Mouse (Mus musculus): ENCODE results near the gene Exoc8. TPM values are rescaled to one million over a fixed set of nuclear protein-coding genes. Genes with fewer than 3 reads are reported as not detected.

Exoc8 gene
- total RNA-seq (2014; fragmentation: Nextera tagmentation) (10.5 and 12.0 TPM in 2 replicates), total RNA-seq (2017) (11.8 and 14.8 TPM in 2 replicates)

DNA sequence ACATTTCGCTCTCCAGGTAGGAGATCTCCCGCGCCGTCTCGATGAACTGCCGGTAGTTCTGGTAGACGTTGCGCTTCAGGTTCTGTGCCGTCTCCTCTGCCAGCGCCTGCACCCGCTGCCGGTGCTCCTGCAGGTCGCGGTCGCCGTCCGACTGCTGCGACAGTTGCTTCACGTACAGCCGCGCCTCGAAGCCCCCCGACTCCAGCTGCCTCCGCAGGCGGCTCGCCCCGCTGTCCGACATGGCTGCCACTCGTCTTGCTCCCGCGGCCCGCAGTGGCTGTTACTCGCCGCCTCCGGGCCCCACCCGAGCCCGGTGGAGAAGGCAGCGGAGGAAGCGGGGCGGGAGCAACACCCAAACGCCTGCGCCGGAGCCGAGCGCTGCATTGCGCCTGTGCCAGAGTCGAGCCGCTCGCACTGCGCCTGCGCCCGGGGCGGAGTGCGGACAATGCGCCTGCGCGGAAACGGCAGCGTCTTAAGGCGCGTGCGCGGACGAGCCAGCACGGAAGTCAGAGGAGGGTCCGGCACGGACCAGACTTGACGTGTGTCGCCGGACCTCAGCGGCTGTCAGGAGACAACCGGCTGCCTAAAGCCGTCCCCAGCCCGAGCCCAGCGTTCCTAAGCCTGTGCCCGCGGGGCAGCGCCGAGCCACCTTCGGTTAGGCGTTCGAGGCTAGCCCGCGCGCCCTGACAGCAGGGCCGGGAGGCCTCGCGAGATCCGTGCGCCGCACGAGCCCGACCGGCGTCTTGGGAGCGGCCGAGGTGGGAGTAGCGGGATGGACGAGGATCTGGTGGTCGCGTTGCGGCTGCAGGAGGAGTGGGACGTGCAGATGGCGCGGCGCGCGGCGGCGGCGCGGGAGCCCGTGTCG is at the start of gene Exoc8, which contains the start of gene Sprtn:
TSS of gene Exoc8 (minus strand) at position 320 of the 865 bp plus-strand sequence.
TSS of gene Sprtn (plus strand) at position 501 of the 865 bp plus-strand sequence.
- peak; percentile 77 for ATAC-seq (replicated peaks; ENCODE audit: low FRiP score, low TSS enrichment, poor library complexity, severe bottlenecking)

DNA sequence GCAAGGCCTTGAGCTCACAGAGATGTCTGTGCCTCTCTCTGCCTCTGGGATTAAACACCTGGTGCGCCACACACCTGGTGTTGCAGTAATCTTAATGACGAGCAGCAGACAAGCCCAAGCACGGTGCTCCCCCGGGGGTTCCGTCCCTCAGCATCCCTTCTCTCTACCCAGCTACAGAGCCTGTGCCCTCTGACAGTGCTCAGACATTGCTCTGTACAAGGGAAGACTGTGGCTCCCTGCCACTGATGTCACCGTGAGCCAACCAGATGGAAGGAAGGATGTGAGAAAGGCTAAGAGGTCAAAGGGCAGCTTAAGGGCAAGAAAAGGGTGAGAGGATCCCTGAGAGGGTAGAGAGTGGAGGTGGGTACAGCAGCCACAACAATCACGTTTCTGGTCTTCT is 46.9 kb upstream of the Exoc8 start:
- ATAC-seq (replicated peaks; ENCODE audit: low FRiP score, low TSS enrichment, poor library complexity, severe bottlenecking) = no peak

DNA sequence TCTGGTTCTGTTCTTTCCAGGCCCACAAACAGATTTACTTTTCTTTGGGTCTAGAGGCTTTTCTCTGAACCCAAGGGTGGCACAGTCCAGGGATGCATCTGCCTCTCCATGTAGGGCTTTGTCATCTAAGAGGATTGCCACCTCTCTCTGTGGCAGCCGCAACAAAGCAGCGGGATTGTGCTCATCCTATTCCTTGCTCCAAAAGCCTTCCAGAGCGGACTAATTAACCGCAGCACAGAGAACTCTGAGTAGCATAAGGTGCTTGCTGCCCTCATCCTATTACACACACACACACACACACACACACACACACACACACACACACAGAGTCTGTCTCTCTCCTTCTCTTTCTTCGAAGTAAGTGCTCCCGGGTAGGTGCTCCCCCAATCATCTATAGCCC is 46.3 kb upstream of the Exoc8 start:
- ATAC-seq (replicated peaks; ENCODE audit: low FRiP score, low TSS enrichment, poor library complexity, severe bottlenecking) = no peak

DNA sequence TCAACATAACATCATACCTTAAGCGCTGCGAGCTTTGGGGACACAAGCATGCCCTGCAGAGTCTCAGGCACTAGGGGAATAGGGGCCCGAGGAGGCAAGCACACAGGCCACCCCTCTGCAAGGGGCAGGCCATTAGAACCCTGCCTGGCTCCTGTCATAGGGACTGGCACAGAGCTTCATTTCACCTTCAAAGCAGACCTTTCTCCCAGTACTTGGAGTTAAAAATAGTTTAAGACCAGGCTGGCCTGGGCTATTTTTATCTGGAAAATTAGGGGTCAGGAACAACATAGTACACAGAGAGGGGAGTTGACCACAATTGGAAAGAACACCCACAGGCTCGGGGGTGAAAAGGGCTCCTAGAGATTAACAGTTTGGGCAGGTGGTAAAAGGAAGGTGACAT is 39.8 kb upstream of the Exoc8 start:
- ATAC-seq (replicated peaks; ENCODE audit: low FRiP score, low TSS enrichment, poor library complexity, severe bottlenecking) = no peak

DNA sequence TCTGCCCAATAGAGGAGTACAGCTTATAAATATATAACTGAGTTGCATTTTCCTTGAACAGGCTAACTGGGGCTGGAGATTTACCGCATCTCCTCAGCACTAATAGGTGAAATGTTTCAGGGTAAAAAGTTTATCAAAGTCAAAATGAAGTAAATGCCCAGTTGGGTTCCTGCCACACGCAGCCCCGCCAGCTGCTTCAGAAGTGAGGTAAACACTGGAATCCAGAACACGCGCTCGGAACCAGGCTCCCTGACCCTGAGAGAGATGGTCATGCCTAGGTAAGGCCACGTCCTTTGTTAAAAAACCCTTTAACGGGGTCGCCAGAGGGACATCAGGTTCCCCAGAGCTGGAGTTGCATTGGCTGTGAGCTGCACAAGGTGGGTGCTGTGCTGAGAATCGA is 39.2 kb upstream of the Exoc8 start:
- ATAC-seq (replicated peaks; ENCODE audit: low FRiP score, low TSS enrichment, poor library complexity, severe bottlenecking) = no peak

DNA sequence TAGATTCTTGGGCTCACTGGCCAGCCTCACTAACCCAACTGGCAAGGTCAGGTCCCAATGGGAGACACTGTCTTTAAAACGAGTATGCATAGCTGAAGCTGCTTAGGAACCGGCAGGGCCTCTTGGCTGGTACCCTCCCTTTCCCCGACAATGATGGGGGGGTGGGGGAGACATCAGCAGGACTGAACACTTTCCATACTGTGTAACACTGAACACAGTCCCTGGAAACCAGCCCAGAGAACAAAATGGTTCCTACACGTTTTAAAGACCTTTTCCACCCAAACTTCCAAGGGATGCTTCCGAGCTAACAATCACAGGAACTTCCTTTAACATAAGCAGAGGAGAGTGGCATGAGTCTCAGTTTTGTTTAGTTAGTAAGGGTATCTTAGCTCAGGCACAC is 37.6 kb upstream of the Exoc8 start:
- ATAC-seq (replicated peaks; ENCODE audit: low FRiP score, low TSS enrichment, poor library complexity, severe bottlenecking) = no peak

DNA sequence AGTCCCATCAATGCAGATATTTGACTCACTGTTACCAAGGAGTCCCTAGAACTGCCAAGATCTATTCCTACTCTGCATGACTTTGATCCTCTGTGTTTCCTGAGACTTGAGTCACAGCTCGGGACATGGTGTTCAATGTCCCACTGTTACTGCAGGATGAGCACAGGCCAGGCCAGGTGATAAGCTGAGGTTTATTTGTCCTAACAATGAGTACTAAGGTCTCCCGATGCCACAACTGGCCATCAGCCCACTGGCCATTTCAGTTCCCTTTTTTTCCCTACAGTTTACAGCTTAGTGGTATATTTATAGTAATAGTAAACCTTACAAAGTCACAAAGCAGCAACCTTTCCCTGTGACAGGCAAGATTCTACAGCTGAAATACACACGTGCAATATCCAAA is 34.9 kb upstream of the Exoc8 start:
- no peak for ATAC-seq (replicated peaks; ENCODE audit: low FRiP score, low TSS enrichment, poor library complexity, severe bottlenecking)

DNA sequence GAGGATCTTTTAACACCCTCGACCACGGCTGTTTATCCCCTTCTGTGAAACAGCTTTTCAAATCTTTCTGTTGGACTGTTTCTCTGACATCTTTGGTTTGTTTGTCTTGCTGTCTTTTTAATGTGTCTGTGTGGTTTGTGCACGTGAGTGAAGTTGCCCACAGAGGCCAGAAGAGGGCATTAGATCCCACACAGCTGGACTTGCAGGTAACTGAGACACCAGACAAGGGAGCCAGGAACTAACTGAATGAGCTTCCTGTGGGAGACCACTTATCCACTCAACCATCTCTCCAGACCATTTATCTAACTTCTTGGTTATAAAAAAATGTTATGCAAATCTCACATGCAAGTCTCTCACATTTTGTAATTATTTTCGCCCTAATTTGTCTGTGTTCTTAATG is 33.1 kb upstream of the Exoc8 start:
- ATAC-seq (replicated peaks; ENCODE audit: low FRiP score, low TSS enrichment, poor library complexity, severe bottlenecking) = no peak

DNA sequence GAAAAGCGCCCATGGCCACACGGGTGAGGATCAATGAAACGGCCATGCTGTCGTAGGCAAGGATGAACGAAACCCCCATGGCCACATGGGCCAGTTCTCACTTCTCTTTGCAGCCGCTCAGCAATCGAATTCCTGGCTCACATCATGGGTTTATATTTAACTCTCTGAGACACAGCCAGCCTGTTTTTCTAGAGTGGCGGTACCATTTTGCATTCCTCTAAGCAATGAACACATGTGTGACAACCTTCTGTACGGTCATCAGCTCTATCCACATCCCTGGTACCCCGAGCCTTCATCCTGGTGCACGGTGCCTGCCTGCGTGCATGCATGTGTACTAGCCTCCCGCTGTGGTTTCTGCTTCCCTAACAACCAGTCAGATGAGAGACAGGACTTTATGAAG is 32.6 kb upstream of the Exoc8 start:
- ATAC-seq (replicated peaks; ENCODE audit: low FRiP score, low TSS enrichment, poor library complexity, severe bottlenecking) = no peak

DNA sequence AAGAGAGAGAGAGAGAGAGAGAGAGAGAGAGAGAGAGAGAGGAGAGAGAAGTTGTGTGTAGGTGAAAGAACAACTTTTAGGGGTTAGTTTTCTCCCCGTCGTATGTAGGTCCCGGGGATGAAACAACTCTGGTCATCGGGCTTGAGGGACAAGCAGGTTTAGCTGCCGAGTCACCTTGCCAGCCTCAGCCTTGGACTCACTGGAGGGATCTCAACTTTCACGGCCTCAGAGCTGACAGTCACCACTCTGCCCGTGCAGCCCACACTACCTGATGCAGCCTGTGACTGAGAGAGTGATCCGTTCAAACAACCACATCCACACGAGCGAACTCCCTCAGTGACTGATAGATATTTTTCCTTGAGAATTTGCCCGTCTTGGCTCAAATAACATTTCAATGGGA is 31.5 kb upstream of the Exoc8 start:
- no peak for ATAC-seq (replicated peaks; ENCODE audit: low FRiP score, low TSS enrichment, poor library complexity, severe bottlenecking)

DNA sequence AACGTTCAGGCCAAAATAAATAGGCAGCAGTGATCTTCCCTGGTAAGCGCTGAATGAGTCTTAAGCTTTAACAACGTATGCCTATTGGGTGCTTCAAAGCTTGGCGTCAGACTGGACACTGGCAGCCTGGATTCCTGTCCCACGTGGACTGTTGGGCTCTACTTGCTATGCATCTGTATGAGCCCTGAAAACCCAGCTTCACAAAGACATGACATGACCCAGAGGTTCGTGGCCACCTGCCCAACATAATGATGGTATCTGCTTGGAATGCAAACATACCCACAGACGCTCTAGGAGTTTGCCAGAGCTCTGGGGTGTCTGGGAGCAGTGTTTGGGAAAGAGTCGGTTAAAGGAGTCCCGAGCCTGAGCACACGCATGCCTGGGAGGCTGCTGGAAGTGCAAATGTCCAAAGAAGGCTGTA is 28.9 kb upstream of the Exoc8 start:
- no peak for ATAC-seq (replicated peaks; ENCODE audit: low FRiP score, low TSS enrichment, poor library complexity, severe bottlenecking)

DNA sequence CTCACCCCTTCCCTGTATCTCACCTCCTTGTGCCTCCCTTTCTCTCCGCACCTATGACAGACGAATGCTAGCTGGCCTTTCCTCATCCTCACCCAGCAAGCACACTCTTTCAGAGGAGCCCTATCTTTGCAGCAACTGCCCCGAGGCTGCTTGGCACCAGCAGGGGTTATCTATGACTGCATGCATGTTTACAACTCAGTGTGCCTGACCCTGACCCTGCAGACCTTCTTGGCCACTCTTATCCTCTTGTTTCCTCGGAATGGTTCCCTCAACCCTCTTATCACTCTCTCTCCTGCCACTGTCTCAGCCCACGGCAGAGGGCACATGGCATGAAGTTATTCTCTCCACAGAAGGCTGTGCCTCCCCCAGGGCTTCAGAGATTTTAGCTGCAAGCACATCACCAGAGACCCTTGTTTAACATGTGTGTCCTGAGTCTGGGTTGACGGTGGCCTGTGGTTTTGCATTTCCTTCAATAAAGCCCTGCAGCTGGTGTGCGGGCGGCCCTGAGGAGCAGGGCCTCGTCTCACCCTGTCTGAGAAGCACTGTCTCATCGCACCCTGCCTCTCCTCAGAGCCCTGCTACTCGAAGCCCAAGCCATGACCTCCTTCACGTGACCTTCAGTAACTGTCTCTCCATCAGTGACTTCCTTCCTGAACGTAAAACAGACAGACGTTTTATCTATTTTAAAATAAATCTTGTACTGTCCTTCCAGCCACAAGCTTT is 28.2 kb upstream of the Exoc8 start:
- peak; percentile 89 for ATAC-seq (replicated peaks; ENCODE audit: low FRiP score, low TSS enrichment, poor library complexity, severe bottlenecking)

DNA sequence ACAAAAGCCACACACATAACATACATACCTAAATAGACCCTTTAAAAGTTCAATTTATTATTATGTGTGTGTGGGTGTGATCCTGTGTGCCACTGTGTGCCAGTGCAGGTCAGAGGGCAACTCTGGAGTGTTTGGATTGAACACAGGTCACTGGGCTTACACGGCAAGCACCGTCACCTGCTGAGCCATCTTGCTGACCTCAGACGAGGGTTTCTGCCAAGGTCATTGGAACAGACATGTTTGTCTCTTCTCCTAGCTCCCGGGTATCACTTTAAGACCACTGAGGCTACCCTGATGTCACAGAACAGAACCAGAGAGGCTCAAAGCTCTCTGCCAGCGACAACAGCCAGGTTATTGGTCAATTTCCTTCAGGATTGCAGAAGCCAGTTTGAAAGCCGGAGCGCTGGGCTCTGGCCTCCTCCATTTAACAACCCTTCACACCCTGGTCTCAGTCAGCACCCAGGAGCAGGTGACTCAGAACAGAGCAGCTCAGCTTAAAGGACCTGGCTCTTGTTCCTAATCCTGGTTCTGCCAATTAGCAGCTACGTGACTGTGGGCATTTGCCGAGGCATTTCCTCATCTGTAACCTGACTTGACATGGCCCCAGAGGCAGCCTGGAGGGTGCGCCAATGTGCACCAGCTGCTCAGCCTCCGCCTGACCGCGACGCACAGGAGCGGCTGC is 26.6 kb upstream of the Exoc8 start:
- ATAC-seq (replicated peaks; ENCODE audit: low FRiP score, low TSS enrichment, poor library complexity, severe bottlenecking) = no peak

DNA sequence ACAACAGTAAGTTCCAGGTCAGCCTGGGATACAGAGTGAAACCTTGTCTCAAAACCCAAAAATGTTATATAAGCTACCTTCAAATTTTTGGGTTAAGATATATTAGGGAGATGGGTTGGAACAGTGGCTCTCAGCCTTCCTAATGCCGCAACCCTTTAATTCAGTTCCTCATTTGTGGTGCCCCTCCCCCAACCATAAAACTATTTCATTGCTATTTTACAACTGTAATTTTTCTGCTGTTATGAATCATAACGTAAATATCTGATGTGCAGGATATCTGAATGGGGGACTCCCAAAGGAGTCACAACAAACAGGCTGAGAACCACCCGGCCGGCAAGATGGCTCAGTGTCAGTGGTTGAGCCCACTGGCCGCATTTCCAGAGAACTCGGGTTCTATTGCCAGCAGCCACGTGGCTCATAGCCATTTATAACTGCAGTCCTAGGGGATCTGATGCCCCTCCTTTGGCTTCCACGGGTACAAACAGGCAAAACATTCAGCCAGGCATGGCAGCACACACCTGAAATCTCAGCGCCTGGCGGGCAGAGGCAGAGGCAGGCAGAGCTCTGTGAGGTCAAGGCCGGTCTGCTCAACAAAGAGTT is 25.1 kb upstream of the Exoc8 start:
- no peak for ATAC-seq (replicated peaks; ENCODE audit: low FRiP score, low TSS enrichment, poor library complexity, severe bottlenecking)

DNA sequence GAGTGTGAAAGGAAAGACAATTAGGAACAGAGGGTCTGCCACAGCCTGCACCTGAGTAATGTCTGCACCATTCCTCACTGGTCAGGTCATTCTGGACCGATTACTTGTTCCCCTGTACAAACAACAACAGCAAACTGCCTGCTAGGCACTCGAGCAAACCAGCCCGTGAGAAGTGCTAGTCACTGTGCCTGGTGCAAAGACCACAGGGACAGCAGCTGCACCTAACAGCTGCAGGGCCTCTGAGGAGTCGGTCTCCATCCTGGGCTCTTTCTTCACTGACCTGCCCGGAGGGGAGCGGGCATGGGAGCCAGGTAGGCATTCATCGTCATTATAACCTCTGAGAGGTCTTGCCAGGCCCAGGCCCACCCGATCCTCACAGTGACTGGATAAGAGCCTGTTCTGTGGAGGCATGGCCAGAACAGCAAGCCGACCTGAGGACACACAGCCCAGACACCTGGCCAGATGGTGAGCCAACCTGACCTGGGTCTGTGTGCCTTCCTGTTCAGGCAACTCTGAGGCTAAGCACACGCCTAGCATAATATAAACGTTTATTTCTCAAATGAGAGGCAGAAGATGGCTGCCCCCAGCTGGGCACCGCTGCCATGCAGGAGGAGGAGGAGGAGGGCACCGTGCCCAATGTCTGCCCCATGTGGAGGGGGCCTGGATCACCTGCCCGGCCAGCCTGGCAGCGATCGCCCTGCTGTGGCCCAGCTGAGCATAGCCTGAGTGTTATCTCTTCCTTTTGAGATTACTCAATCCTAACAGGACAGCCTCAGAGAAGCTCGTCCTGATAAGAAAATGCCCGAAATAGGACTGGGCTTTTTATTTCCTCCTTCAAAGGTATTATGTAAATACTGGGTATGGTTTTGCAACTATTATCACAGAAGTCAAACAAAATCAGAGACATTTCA is 24.1 kb upstream of the Exoc8 start:
- peak; percentile 40; the same call in 1 of the 2 replicates for ATAC-seq (replicated peaks; ENCODE audit: low FRiP score, low TSS enrichment, poor library complexity, severe bottlenecking)

DNA sequence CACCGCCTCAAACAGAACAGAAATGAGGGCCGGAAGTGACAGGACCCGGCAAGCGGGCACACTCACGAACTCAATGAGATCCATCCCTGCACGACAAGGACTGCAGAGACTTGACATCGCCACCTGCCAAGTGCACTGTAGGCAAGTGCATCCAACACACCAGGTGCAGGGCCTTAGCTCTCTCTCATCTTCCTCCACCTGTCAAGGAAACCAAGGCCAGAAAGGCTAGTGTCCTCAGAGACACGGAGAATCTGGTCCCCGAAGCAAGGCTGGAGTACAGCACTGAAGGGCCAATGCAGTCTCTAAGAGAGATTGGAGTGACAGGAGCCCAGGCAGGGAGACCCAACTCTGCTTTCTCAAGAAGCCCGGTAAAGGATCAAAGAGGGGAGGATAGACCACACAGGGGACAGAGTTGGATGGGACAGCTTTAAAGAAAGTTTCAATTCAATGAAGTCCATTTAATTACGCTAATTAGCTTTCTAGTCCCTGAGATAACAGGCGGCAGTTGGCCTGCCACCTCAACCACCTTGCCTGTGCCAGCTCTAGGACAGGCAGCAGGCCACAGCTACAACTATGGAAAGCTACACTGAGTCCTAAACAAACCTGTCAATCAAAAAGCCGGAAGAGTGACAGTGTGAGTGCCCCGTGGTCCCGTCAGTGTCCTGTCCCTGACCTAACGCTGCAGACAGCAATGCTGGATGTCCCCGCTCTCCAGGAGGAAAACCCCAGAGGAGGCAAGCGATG is 20.4 kb upstream of the Exoc8 start:
- ATAC-seq (replicated peaks; ENCODE audit: low FRiP score, low TSS enrichment, poor library complexity, severe bottlenecking) = no peak

DNA sequence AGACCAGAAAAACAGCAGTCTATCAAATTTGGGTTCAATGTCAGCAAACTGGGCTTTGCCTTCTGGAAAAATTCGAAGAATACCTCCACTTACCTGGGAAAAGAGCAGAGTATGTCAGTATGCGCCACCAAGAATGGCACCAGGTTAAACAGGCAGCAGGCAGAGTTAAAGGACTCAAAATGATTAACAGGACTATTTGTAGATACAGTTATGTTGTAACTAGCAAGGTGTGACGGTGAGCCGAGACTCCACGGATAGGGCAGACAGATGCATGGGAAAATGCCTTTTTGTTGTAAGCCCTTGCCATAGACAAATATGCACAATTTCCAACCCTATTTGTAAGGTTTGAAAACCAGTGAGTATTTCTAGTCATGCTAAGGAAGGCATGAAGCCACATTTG is 16.6 kb upstream of the Exoc8 start:
- ATAC-seq (replicated peaks; ENCODE audit: low FRiP score, low TSS enrichment, poor library complexity, severe bottlenecking) = no peak

Measured in megakaryocyte-erythroid progenitor cell, adult 5-6 weeks (primary cell).